Mouse (Mus musculus): Measurements from ENCODE around the gene Col18a1.

Col18a1 gene

GRCm38 (mm10) chr10:77182804-77183331 is 16.5 kb upstream of the Col18a1 start:
- no peak for DNase-seq (ENCODE audit: low spot score in 2 of 2)

- DNase-seq (ENCODE audit: low spot score in 2 of 2): no peak
These were observed 13.8 kb upstream of the Col18a1 start for GRCm38 (mm10) chr10:77180110-77180509.

- no peak for DNase-seq (ENCODE audit: low spot score in 2 of 2)
These were observed 12.3 kb upstream of the Col18a1 start for GRCm38 (mm10) chr10:77178691-77179090.

GRCm38 (mm10) chr10:77170400-77170799 is 4.1 kb upstream of the Col18a1 start:
- no peak for DNase-seq (ENCODE audit: low spot score in 2 of 2)

GRCm38 (mm10) chr10:77165318-77165945 is 916 bp downstream of the Col18a1 start:
- DNase-seq (ENCODE audit: low spot score in 2 of 2): no peak

GRCm38 (mm10) chr10:77164437-77165052 is 1.8 kb downstream of the Col18a1 start:
- no peak for DNase-seq (ENCODE audit: low spot score in 2 of 2)

GRCm38 (mm10) chr10:77164041-77164436 is 2.3 kb downstream of the Col18a1 start:
- DNase-seq (ENCODE audit: low spot score in 2 of 2): no peak

- DNase-seq (ENCODE audit: low spot score in 2 of 2): no peak
These were observed 2.9 kb downstream of the Col18a1 start for GRCm38 (mm10) chr10:77163392-77163977.

GRCm38 (mm10) chr10:77159573-77159972 is 6.8 kb downstream of the Col18a1 start:
- no peak for DNase-seq (ENCODE audit: low spot score in 2 of 2)

- DNase-seq (ENCODE audit: low spot score in 2 of 2): no peak
These were observed 7.4 kb downstream of the Col18a1 start for GRCm38 (mm10) chr10:77158948-77159347.

- DNase-seq (ENCODE audit: low spot score in 2 of 2): no peak
These were observed 8.9 kb downstream of the Col18a1 start for GRCm38 (mm10) chr10:77157245-77158019.

GRCm38 (mm10) chr10:77152178-77152621 is 14.1 kb downstream of the Col18a1 start:
- no peak for DNase-seq (ENCODE audit: low spot score in 2 of 2)

GRCm38 (mm10) chr10:77151551-77152002 is 14.8 kb downstream of the Col18a1 start:
- no peak for DNase-seq (ENCODE audit: low spot score in 2 of 2)

- no peak for DNase-seq (ENCODE audit: low spot score in 2 of 2)
These were observed 15.3 kb downstream of the Col18a1 start for GRCm38 (mm10) chr10:77150947-77151521.

GRCm38 (mm10) chr10:77150016-77150415 is 16.3 kb downstream of the Col18a1 start:
- DNase-seq (ENCODE audit: low spot score in 2 of 2): no peak

- DNase-seq (ENCODE audit: low spot score in 2 of 2): no peak
These were observed 18.8 kb downstream of the Col18a1 start for GRCm38 (mm10) chr10:77147545-77147944.

- DNase-seq (ENCODE audit: low spot score in 2 of 2): no peak
These were observed 19.4 kb downstream of the Col18a1 start for GRCm38 (mm10) chr10:77146901-77147463.

GRCm38 (mm10) chr10:77145946-77146345 is 20.4 kb downstream of the Col18a1 start:
- DNase-seq (ENCODE audit: low spot score in 2 of 2): no peak

GRCm38 (mm10) chr10:77144372-77144771 is 22.0 kb downstream of the Col18a1 start:
- peak in 1 of 2 experiments; percentile 36 for DNase-seq (ENCODE audit: low spot score in 2 of 2)

GRCm38 (mm10) chr10:77142328-77142727 is 24.0 kb downstream of the Col18a1 start:
- DNase-seq (ENCODE audit: low spot score in 2 of 2): no peak

GRCm38 (mm10) chr10:77138304-77138703 is 28.0 kb downstream of the Col18a1 start:
- no peak for DNase-seq (ENCODE audit: low spot score in 2 of 2)

All from spleen, postnatal 10 days (tissue).